Mouse (Mus musculus) lung, embryonic 16.5 days (tissue): ENCODE measurements around the gene Hid1. TPM values are rescaled to one million over a fixed set of nuclear protein-coding genes. Genes with fewer than 3 reads are reported as not detected.

Experiments used
- ATAC-seq: fragments of 200-750 bp; cut with Nextera tagmentation; 2 replicates; pipeline ENCODE4 v1.8.0; 2017; ENCODE audit warnings: low read depth, mild to moderate bottlenecking, moderate library complexity
- H3K27ac ChIP-seq: fragments of 300-500 bp; sonication (generic); 2 replicates; pipeline ENCODE4 v1.5.1; 2014; ENCODE audit warnings: mild to moderate bottlenecking, control low read depth, low read length
- H3K27me3 ChIP-seq: fragments of 300-500 bp; sonication (generic); 2 replicates; pipeline ENCODE4 v1.6.1; 2014; ENCODE audit warnings: low read depth, low read length, mixed read lengths; ENCODE audit not compliant: control insufficient read depth, insufficient read depth
- H3K36me3 ChIP-seq: fragments of 300-500 bp; sonication (generic); 2 replicates; pipeline ENCODE4 v1.6.1; 2014; ENCODE audit warnings: low read length; ENCODE audit not compliant: control insufficient read depth, insufficient read depth
- H3K4me1 ChIP-seq: fragments of 300-500 bp; sonication (generic); replicated peaks from 2 replicates; pipeline ENCODE4 v1.6.1; 2014; ENCODE audit warnings: low read length, mixed read lengths; ENCODE audit not compliant: control insufficient read depth, insufficient read depth
- H3K4me2 ChIP-seq: fragments of 300-500 bp; sonication (generic); 2 replicates; pipeline ENCODE4 v1.6.1; 2014; ENCODE audit warnings: low read depth, low read length, control low read depth
- H3K4me3 ChIP-seq: fragments of 300-500 bp; sonication (generic); 2 replicates; pipeline ENCODE4 v1.5.1; 2014; ENCODE audit warnings: mild to moderate bottlenecking, low read length, control low read depth
- H3K9ac ChIP-seq: fragments of 300-500 bp; sonication (generic); 2 replicates; pipeline ENCODE4 v1.6.1; 2014; ENCODE audit warnings: low read length, control low read depth
- H3K9me3 ChIP-seq: fragments of 300-500 bp; sonication (generic); 2 replicates; pipeline ENCODE4 v1.6.1; 2016; ENCODE audit warnings: low read length; ENCODE audit not compliant: control insufficient read depth
- WGBS: fragments of 180-500 bp; shearing (Covaris S2); extraction: QIAGEN DNeasy Blood & Tissue Kit; methylation state at CpG from one replicate; pipeline ENCODE4 v1.1.7; 2014; 5-methylcytosine and 5-hydroxymethylcytosine counted together
- polyA plus RNA-seq: library from polyadenylated mRNA; unstranded; fragments of >200 nt; fragmentation: Nextera tagmentation; extraction: Ambion mirVana; gene quantifications from 2 replicates; pipeline ENCODE4 v1.2.1, GENCODE M21; 2015

Hid1 gene
- polyA plus RNA-seq, 1 experiment from 2014 or later: 19.1 TPM

DNA sequence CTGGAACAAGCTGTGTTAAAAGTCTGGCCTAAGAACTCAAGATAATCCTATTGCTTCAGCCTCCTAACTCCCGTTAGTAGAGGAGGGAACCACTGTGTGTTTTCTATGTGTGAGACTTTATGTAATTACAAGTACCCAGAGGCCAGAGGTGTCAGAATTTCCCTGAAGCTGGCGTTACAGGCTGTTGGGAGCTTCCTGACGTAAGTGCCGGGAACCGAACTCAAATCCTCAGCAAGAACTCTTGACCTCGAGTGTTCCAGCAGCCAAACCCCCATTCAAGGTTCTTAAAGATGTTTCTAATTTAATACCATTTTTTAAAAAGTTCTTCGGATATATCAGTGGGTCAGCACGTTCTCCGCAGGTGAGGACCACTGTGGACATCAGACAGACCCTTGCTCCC, 13.7 kb upstream of the Hid1 start:
- peaks cover 32% of the 10 kb centered on the region for H3K4me1 ChIP-seq
- H3K27ac ChIP-seq: peak overlapping the region; percentile 78
- peak overlapping the region; percentile 44; the same call in 1 of the 2 replicates for H3K9ac ChIP-seq
- no peak for ATAC-seq
- H3K27me3 ChIP-seq: no peaks in the 10 kb centered on the region
- 9% methylated on average over 9 of the region's 9 CpGs for WGBS
- peak overlapping the region; percentile 67 for H3K4me2 ChIP-seq
- H3K36me3 ChIP-seq: no peaks in the 10 kb centered on the region
- peak overlapping the region; percentile 81 for H3K4me3 ChIP-seq
- peaks cover 3% of the 10 kb centered on the region; the same call in 1 of the 2 replicates for H3K9me3 ChIP-seq

- peaks cover 5% of the 10 kb centered on the region for H3K27me3 ChIP-seq
- WGBS: 72% methylated on average over 7 of the region's 7 CpGs
- H3K4me2 ChIP-seq: no peak overlapping the region
- H3K36me3 ChIP-seq: no peaks in the 10 kb centered on the region
- no peak overlapping the region for H3K27ac ChIP-seq
- H3K4me1 ChIP-seq: peaks cover 24% of the 10 kb centered on the region
- H3K9me3 ChIP-seq: peaks cover 3% of the 10 kb centered on the region; the same call in 1 of the 2 replicates
- no peak overlapping the region for H3K4me3 ChIP-seq
- no peak for ATAC-seq
- no peak overlapping the region for H3K9ac ChIP-seq
These were observed 10.3 kb upstream of the Hid1 start for GRCm38 (mm10) chr11:115377854-115378253.

- 86% methylated on average over 4 of the region's 4 CpGs for WGBS
These were observed 9.7 kb upstream of the Hid1 start for GRCm38 (mm10) chr11:115377254-115377653.

GRCm38 (mm10) chr11:115376722-115377121, 9.2 kb upstream of the Hid1 start:
- Histone ChIP-seq H3K4me3 (no peak overlapping the region), H3K27me3 (peaks cover 5% of the 10 kb centered on the region), H3K9ac (no peak overlapping the region), H3K36me3 (no peaks in the 10 kb centered on the region), H3K27ac (no peak overlapping the region), H3K9me3 (peaks cover 3% of the 10 kb centered on the region; the same call in 1 of the 2 replicates), H3K4me1 (peaks cover 19% of the 10 kb centered on the region), H3K4me2 (no peak overlapping the region)
- WGBS: 50% methylated on average over 7 of the region's 7 CpGs
- ATAC-seq: no peak

More at GRCm38 (mm10) chr11:115377254-115377653, 9.7 kb upstream of the Hid1 start:
- H3K36me3 ChIP-seq: no peaks in the 10 kb centered on the region
- no peak for ATAC-seq
- peaks cover 5% of the 10 kb centered on the region for H3K27me3 ChIP-seq
- peaks cover 3% of the 10 kb centered on the region; the same call in 1 of the 2 replicates for H3K9me3 ChIP-seq
- H3K4me3 ChIP-seq: no peak overlapping the region
- no peak overlapping the region for H3K4me2 ChIP-seq
- H3K27ac ChIP-seq: no peak overlapping the region
- H3K9ac ChIP-seq: no peak overlapping the region
- peaks cover 19% of the 10 kb centered on the region for H3K4me1 ChIP-seq

GRCm38 (mm10) chr11:115374695-115375425, 7.3 kb upstream of the Hid1 start:
- Histone ChIP-seq H3K4me1 (peaks cover 12% of the 10 kb centered on the region), H3K9ac (peak overlapping the region; percentile 48; the same call in 1 of the 2 replicates), H3K27ac (no peak overlapping the region), H3K9me3 (peaks cover 3% of the 10 kb centered on the region; the same call in 1 of the 2 replicates), H3K27me3 (peaks cover 5% of the 10 kb centered on the region), H3K4me3 (no peak overlapping the region), H3K36me3 (no peaks in the 10 kb centered on the region), H3K4me2 (peak overlapping the region; percentile 68)
- ATAC-seq: no peak
- WGBS: 58% methylated on average over 12 of the region's 12 CpGs

DNA sequence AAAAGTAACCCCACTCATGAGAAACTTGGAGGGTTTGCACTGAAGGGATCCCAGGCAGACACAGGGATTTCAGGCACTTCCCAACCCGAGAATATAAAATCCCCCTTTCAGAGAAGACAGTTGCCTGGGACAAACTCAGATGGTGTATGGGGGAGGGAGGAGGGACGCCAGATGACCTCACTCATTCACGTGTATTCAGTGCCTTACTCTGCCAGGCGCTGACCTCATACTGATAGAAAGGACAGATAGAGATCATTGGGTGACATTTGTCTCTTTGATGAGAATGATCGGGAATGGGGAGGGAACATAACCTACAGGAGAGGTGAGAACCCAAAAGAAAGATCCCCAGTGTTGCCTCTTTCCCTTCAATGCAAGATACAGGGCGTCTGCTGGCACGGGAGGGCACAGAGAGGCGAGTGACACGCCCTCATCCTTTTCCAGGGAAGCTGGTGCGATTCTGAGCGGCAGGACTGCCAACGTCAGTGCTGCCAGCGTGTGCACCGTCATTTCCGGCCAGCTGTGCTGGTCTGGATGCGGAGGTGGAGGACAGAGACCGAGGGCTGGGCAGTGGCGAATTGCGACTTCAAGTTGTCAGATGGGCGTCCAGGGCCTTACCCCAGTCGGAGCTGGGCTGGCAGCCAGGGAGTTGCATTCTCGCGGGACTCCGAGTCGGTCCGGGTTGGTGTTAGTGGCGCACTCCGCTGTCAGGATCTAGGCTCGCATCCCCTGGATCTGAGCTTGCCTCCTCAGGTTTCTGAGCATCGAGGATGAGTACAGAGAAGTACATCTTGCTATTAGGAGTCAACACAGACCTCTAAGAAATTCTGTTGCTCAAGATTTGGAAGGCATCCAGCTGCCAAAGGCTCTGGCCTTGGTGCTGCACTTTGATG, 6.5 kb upstream of the Hid1 start:
- Histone ChIP-seq H3K4me1 (peaks cover 12% of the 10 kb centered on the region), H3K4me3 (peak overlapping the region; percentile 41), H3K9ac (peak overlapping the region; percentile 48), H3K27me3 (peaks cover 5% of the 10 kb centered on the region), H3K9me3 (peaks cover 3% of the 10 kb centered on the region; the same call in 1 of the 2 replicates), H3K36me3 (no peaks in the 10 kb centered on the region), H3K27ac (no peak overlapping the region), H3K4me2 (peak overlapping the region; percentile 68)
- 1% methylated on average over 30 of the region's 30 CpGs for WGBS
- peak; percentile 85 for ATAC-seq

DNA sequence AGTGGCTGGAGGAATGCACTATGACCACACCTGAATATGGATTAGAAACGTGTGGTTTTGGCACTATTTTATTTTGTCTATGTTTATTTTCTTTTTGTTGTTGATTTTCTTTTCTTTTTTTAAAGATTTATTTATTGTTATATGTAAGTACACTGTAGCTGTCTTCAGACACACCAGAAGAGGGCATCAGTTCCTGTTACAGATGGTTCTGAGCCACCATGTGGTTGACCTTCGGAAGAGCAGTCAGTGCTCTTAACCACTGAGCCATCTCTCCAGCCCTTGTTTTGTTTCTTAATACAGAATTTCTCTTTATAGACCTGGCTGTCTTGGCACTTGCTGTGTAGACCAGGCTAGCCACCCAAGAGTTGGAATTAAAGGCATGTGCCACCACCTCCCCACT, 5.2 kb upstream of the Hid1 start:
- 53% methylated on average over 2 of the region's 2 CpGs for WGBS
- Histone ChIP-seq H3K9me3 (no peaks in the 10 kb centered on the region), H3K9ac (no peak overlapping the region), H3K4me1 (peaks cover 12% of the 10 kb centered on the region), H3K27me3 (peaks cover 13% of the 10 kb centered on the region), H3K36me3 (no peaks in the 10 kb centered on the region), H3K27ac (no peak overlapping the region), H3K4me3 (no peak overlapping the region), H3K4me2 (no peak overlapping the region)
- ATAC-seq: no peak

DNA sequence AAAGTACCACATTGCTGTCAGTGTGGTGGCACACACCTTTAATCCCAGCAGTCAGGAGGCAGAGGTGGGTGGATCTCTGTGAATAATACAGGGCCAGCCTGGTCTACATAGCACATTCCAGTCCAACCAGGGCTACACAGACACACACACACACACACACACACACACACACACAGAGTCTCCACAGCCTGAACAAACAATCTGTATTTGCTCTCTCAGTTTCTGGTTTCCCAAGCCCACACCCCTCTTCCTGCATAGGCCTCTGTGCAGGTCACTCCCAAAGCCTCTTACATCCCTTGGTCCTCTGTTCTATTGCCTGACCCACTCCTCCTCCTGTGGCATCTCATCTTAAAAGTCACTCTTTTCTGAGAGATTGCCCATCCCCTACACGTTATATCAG, 4.5 kb upstream of the Hid1 start:
- peaks cover 20% of the 10 kb centered on the region for H3K27me3 ChIP-seq
- 23% methylated on average over 1 of the region's 1 CpGs for WGBS
- no peak for ATAC-seq

DNA sequence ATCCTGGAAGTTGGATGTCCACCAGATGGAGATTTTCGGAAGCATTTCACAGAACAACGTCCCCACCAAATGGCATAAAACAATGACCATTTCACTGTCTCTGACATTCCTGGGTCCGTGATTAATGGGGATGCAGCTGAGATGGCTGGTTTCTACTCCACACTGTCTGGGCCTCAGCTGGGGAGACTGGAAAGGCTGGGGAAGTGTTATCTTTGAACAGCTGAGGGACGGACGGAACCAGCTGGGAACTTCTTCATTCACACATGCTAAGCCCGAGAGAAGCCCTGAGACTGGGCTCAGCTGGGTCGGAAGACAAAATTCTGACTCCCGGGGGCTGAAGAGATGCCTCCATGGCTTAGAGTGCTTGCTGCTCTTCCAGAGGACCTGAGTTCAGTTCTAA, 3.8 kb upstream of the Hid1 start:
- peaks cover 17% of the 10 kb centered on the region for H3K4me1 ChIP-seq
- H3K4me3 ChIP-seq: no peak overlapping the region
- ATAC-seq: no peak
- H3K27ac ChIP-seq: no peak overlapping the region
- 47% methylated on average over 8 of the region's 8 CpGs for WGBS
- no peaks in the 10 kb centered on the region for H3K36me3 ChIP-seq
- no peak overlapping the region for H3K4me2 ChIP-seq
- no peak overlapping the region for H3K9ac ChIP-seq
- H3K9me3 ChIP-seq: no peaks in the 10 kb centered on the region
- H3K27me3 ChIP-seq: peaks cover 26% of the 10 kb centered on the region

More for the DNA sequence above, 4.5 kb upstream of the Hid1 start:
- Histone ChIP-seq H3K4me3 (no peak overlapping the region), H3K4me1 (peaks cover 13% of the 10 kb centered on the region), H3K36me3 (no peaks in the 10 kb centered on the region), H3K4me2 (no peak overlapping the region), H3K27ac (no peak overlapping the region), H3K9me3 (no peaks in the 10 kb centered on the region), H3K9ac (no peak overlapping the region)
